Mouse (Mus musculus) leukemia stem cell, adult 10-12 weeks (primary cell): Measurements from ENCODE around the gene Ndufb11. TPM values are rescaled to one million over a fixed set of nuclear protein-coding genes. Genes with fewer than 3 reads are reported as not detected.

Experiments
- polyA plus RNA-seq: library from polyadenylated mRNA; stranded (reverse); fragments of >175 nt; gene quantifications from 2 replicates; pipeline ENCODE4 v1.2.3, GENCODE M21; 2012; ENCODE audit warnings: low replicate concordance

Gene Ndufb11
- polyA plus RNA-seq: 178 and 281 TPM in 2 replicates

GRCm38 (mm10) chrX:20617176-20617902 lies at the start of gene Ndufb11, which contains the start of gene Rbm10:
Gene Ndufb11, minus strand, starts transcription at chrX:20617619.
Gene Rbm10, plus strand, starts transcription at chrX:20617503.

DNA sequence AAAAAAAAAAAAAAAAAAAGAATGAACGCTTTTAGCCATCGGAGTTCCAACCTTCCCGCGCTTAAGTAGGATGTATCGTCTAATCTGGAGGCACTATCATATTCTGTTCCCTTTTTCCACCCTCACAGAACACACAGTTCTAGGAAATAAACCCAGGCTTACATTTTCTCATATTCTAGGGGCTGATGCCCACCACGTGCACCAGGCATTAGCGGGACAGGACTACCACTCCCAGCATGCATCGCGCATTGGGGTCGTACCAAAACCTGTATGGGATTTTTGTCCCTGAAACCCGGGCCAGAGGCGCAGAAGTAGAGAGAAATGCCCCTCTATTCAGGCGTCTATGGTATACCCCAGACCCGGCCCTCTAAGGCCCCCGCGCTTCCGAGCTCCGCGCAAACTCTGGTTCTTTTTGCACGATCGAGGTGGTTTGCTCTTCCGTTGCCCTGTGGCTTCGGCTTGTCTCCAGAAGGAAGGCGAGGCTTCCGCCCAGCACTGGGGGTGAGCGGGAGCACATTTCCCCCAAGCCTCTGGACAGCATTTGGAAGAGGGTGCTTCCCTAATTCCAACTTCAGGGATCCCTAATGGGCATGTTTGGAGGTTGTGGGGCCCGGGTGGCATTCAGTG lies 40.7 kb upstream of the Ndufb11 start, which contains the start of gene Uba1:
Gene Uba1, plus strand, starts transcription at position 301 of the 627 bp plus-strand sequence.

Other genes with a start within 250 kb of the Ndufb11 start
- gene Jade3, start 191.9 kb downstream of the Ndufb11 start, polyA plus RNA-seq: 0.06 and 0.67 TPM in 2 replicates
- gene Rgn, start 67.8 kb downstream of the Ndufb11 start, polyA plus RNA-seq: not detected in 2 replicates
- gene Rbm10, start 116 bp downstream of the Ndufb11 start, polyA plus RNA-seq: 68.0 and 150 TPM in 2 replicates
- 42.0 and 148 TPM in 2 replicates for gene Uba1, start 40.7 kb upstream of the Ndufb11 start, polyA plus RNA-seq
- 158 and 175 TPM in 2 replicates for gene Cdk16, start 70.3 kb upstream of the Ndufb11 start, polyA plus RNA-seq
- gene Usp11, start 86.3 kb upstream of the Ndufb11 start, polyA plus RNA-seq: 1.4 and 2.3 TPM in 2 replicates
- 6.5 and 63.2 TPM in 2 replicates for gene Araf, start 180.2 kb upstream of the Ndufb11 start, polyA plus RNA-seq